Mouse (Mus musculus) kidney, embryonic 14.5 days (tissue): Measurements from ENCODE around the gene Uqcc2. TPM values are rescaled to one million over a fixed set of nuclear protein-coding genes. Genes with fewer than 3 reads are reported as not detected.
A peak's percentile ranks its signal among the peaks of the same experiment; 100 is the strongest.

Experiments used
- ATAC-seq: fragments of 200-750 bp; cut with Nextera tagmentation; 2 replicates; pipeline ENCODE4 v1.8.0; 2017; ENCODE audit warnings: moderate number of reproducible peaks, mild to moderate bottlenecking, moderate TSS enrichment, moderate library complexity; ENCODE audit not compliant: low FRiP score, low TSS enrichment
- H3K27ac ChIP-seq: fragments of 300-500 bp; sonication (generic); 2 replicates; pipeline ENCODE4 v1.5.1; 2014; ENCODE audit warnings: low read depth, mild to moderate bottlenecking, low read length, moderate library complexity, mixed read lengths
- H3K27me3 ChIP-seq: fragments of 300-500 bp; sonication (generic); 2 replicates; pipeline ENCODE4 v1.6.1; 2014; ENCODE audit warnings: mild to moderate bottlenecking, low read length; ENCODE audit not compliant: control insufficient read depth, insufficient read depth
- H3K36me3 ChIP-seq: fragments of 300-500 bp; sonication (generic); 2 replicates; pipeline ENCODE4 v1.6.1; 2014; ENCODE audit warnings: low read length, mixed read lengths; ENCODE audit not compliant: control insufficient read depth, insufficient read depth
- H3K4me1 ChIP-seq: fragments of 300-500 bp; sonication (generic); 2 replicates; pipeline ENCODE4 v1.6.1; 2014; ENCODE audit warnings: low read length, mixed read lengths; ENCODE audit not compliant: control insufficient read depth, insufficient read depth
- H3K4me2 ChIP-seq: fragments of 300-500 bp; sonication (generic); replicated peaks from 2 replicates; pipeline ENCODE4 v1.6.1; 2014; ENCODE audit warnings: low read depth, mild to moderate bottlenecking, low read length
- H3K4me3 ChIP-seq: fragments of 300-500 bp; sonication (generic); 2 replicates; pipeline ENCODE4 v1.5.1; 2014; ENCODE audit warnings: mild to moderate bottlenecking, low read length
- H3K9ac ChIP-seq: fragments of 300-500 bp; sonication (generic); 2 replicates; pipeline ENCODE4 v1.6.1; 2014; ENCODE audit warnings: low read depth, mild to moderate bottlenecking, low read length, moderate library complexity
- H3K9me3 ChIP-seq: fragments of 300-500 bp; sonication (generic); 2 replicates; pipeline ENCODE4 v1.6.1; 2016; ENCODE audit warnings: low read length; ENCODE audit not compliant: control insufficient read depth
- WGBS: fragments of 180-500 bp; shearing (Covaris S2); extraction: QIAGEN DNeasy Blood & Tissue Kit; methylation state at CpG from one replicate; pipeline ENCODE4 v1.1.7; 2014; 5-methylcytosine and 5-hydroxymethylcytosine counted together
- polyA plus RNA-seq: library from polyadenylated mRNA; unstranded; fragments of >200 nt; fragmentation: Nextera tagmentation; extraction: Ambion mirVana; gene quantifications from 2 replicates; pipeline ENCODE4 v1.2.1, GENCODE M21; 2014

Gene Uqcc2
- polyA plus RNA-seq, 1 experiment from 2014 or later = 293 TPM

- peak; percentile 62; the same call in 1 of the 2 replicates for ATAC-seq
- WGBS = 48% methylated on average over 8 of the region's 8 CpGs
- H3K4me2 ChIP-seq = no peak overlapping the region
Measured at GRCm38 (mm10) chr17:27165054-27165773, 31.5 kb upstream of the Uqcc2 start.

GRCm38 (mm10) chr17:27160905-27161304, 27.2 kb upstream of the Uqcc2 start:
- no peak overlapping the region for H3K9ac ChIP-seq
- no peaks in the 10 kb centered on the region for H3K27me3 ChIP-seq
- no peak overlapping the region for H3K27ac ChIP-seq
- H3K4me3 ChIP-seq = no peak overlapping the region
- H3K36me3 ChIP-seq = no peaks in the 10 kb centered on the region
- no peaks in the 10 kb centered on the region for H3K9me3 ChIP-seq
- no peak for ATAC-seq
- WGBS = 64% methylated on average over 4 of the region's 4 CpGs
- no peaks in the 10 kb centered on the region for H3K4me1 ChIP-seq
- H3K4me2 ChIP-seq = no peak overlapping the region

More at GRCm38 (mm10) chr17:27165054-27165773, 31.5 kb upstream of the Uqcc2 start:
- no peak overlapping the region for H3K9ac ChIP-seq
- H3K27me3 ChIP-seq = no peaks in the 10 kb centered on the region
- H3K4me3 ChIP-seq = no peak overlapping the region
- no peaks in the 10 kb centered on the region for H3K4me1 ChIP-seq
- H3K9me3 ChIP-seq = no peaks in the 10 kb centered on the region
- no peaks in the 10 kb centered on the region for H3K36me3 ChIP-seq
- no peak overlapping the region for H3K27ac ChIP-seq

GRCm38 (mm10) chr17:27159169-27159568, 25.5 kb upstream of the Uqcc2 start:
- 71% methylated on average over 7 of the region's 7 CpGs for WGBS
- Histone ChIP-seq H3K9ac (no peak overlapping the region), H3K27me3 (no peaks in the 10 kb centered on the region), H3K4me1 (no peaks in the 10 kb centered on the region), H3K4me3 (no peak overlapping the region), H3K4me2 (no peak overlapping the region), H3K36me3 (no peaks in the 10 kb centered on the region), H3K9me3 (no peaks in the 10 kb centered on the region), H3K27ac (no peak overlapping the region)
- ATAC-seq = no peak

GRCm38 (mm10) chr17:27158439-27158838, 24.7 kb upstream of the Uqcc2 start:
- Histone ChIP-seq H3K27me3 (no peaks in the 10 kb centered on the region), H3K4me2 (no peak overlapping the region), H3K4me1 (no peaks in the 10 kb centered on the region), H3K9ac (no peak overlapping the region), H3K36me3 (no peaks in the 10 kb centered on the region), H3K4me3 (no peak overlapping the region), H3K27ac (no peak overlapping the region), H3K9me3 (no peaks in the 10 kb centered on the region)
- WGBS = 67% methylated on average over 6 of the region's 6 CpGs
- no peak for ATAC-seq

GRCm38 (mm10) chr17:27155752-27156151, 22.0 kb upstream of the Uqcc2 start:
- Histone ChIP-seq H3K27me3 (no peaks in the 10 kb centered on the region), H3K36me3 (no peaks in the 10 kb centered on the region), H3K9ac (no peak overlapping the region), H3K4me3 (no peak overlapping the region), H3K4me2 (no peak overlapping the region), H3K9me3 (no peaks in the 10 kb centered on the region), H3K4me1 (peaks cover 7% of the 10 kb centered on the region; the same call in 1 of the 2 replicates), H3K27ac (no peak overlapping the region)
- 57% methylated on average over 8 of the region's 8 CpGs for WGBS
- ATAC-seq = no peak

GRCm38 (mm10) chr17:27154881-27155280, 21.2 kb upstream of the Uqcc2 start:
- Histone ChIP-seq H3K9ac (no peak overlapping the region), H3K9me3 (no peaks in the 10 kb centered on the region), H3K4me1 (peaks cover 7% of the 10 kb centered on the region; the same call in 1 of the 2 replicates), H3K4me2 (no peak overlapping the region), H3K27me3 (no peaks in the 10 kb centered on the region), H3K27ac (no peak overlapping the region), H3K36me3 (no peaks in the 10 kb centered on the region), H3K4me3 (no peak overlapping the region)
- ATAC-seq = no peak
- WGBS = 89% methylated on average over 6 of the region's 6 CpGs

- no peaks in the 10 kb centered on the region for H3K27me3 ChIP-seq
- no peaks in the 10 kb centered on the region for H3K36me3 ChIP-seq
- 89% methylated on average over 14 of the region's 14 CpGs for WGBS
- ATAC-seq = no peak
- H3K4me3 ChIP-seq = no peak overlapping the region
- peaks cover 7% of the 10 kb centered on the region; the same call in 1 of the 2 replicates for H3K4me1 ChIP-seq
- H3K9me3 ChIP-seq = no peaks in the 10 kb centered on the region
- H3K9ac ChIP-seq = no peak overlapping the region
- no peak overlapping the region for H3K4me2 ChIP-seq
- no peak overlapping the region for H3K27ac ChIP-seq
Measured at GRCm38 (mm10) chr17:27154256-27154655, 20.5 kb upstream of the Uqcc2 start.

GRCm38 (mm10) chr17:27153773-27154193, 20.1 kb upstream of the Uqcc2 start:
- Histone ChIP-seq H3K9me3 (no peaks in the 10 kb centered on the region), H3K27me3 (no peaks in the 10 kb centered on the region), H3K36me3 (no peaks in the 10 kb centered on the region), H3K27ac (no peak overlapping the region), H3K4me1 (peaks cover 7% of the 10 kb centered on the region; the same call in 1 of the 2 replicates), H3K4me3 (no peak overlapping the region), H3K4me2 (no peak overlapping the region), H3K9ac (no peak overlapping the region)
- 51% methylated on average over 9 of the region's 9 CpGs for WGBS
- ATAC-seq = no peak

- Histone ChIP-seq H3K9me3 (no peaks in the 10 kb centered on the region), H3K27me3 (no peaks in the 10 kb centered on the region), H3K9ac (no peak overlapping the region), H3K4me1 (peaks cover 7% of the 10 kb centered on the region; the same call in 1 of the 2 replicates), H3K36me3 (no peaks in the 10 kb centered on the region), H3K4me2 (no peak overlapping the region), H3K4me3 (no peak overlapping the region), H3K27ac (no peak overlapping the region)
- no peak for ATAC-seq
- WGBS = 43% methylated on average over 8 of the region's 8 CpGs
Measured at GRCm38 (mm10) chr17:27152976-27153723, 19.4 kb upstream of the Uqcc2 start.
